Mouse (Mus musculus) forebrain, postnatal 0 days (tissue): Measurements from ENCODE around the gene Gosr2. TPM values are rescaled to one million over a fixed set of nuclear protein-coding genes. Genes with fewer than 3 reads are reported as not detected.

Source experiments
- ATAC-seq: fragments of 200-750 bp; cut with Nextera tagmentation; 2 replicates; pipeline ENCODE4 v1.8.0; 2017; ENCODE audit warnings: mild to moderate bottlenecking, moderate library complexity
- DNase-seq: peaks from one replicate; pipeline ENCODE4 v3.0.0-alpha.2; 2015
- H3K27ac ChIP-seq: fragments of 300-500 bp; sonication (generic); 2 replicates; pipeline ENCODE4 v1.5.1; 2014; ENCODE audit warnings: low read depth, mild to moderate bottlenecking, antibody characterized with exemption, low read length, moderate library complexity, mixed read lengths
- H3K27me3 ChIP-seq: fragments of 300-500 bp; sonication (generic); 2 replicates; pipeline ENCODE4 v1.6.1; 2014; ENCODE audit warnings: mild to moderate bottlenecking, low read length, mixed read lengths; ENCODE audit not compliant: insufficient read depth
- H3K36me3 ChIP-seq: fragments of 300-500 bp; sonication (generic); 2 replicates; pipeline ENCODE4 v1.6.1; 2014; ENCODE audit warnings: mild to moderate bottlenecking, moderate library complexity; ENCODE audit not compliant: insufficient read depth
- H3K4me1 ChIP-seq: fragments of 300-500 bp; sonication (generic); 2 replicates; pipeline ENCODE4 v1.6.1; 2014; ENCODE audit warnings: antibody characterized with exemption; ENCODE audit not compliant: insufficient read depth
- H3K4me2 ChIP-seq: fragments of 300-500 bp; sonication (generic); 2 replicates; pipeline ENCODE4 v1.6.1; 2014; ENCODE audit warnings: low read depth, mild to moderate bottlenecking, moderate library complexity
- H3K4me3 ChIP-seq: fragments of 300-500 bp; sonication (generic); 2 replicates; pipeline ENCODE4 v1.5.1; 2014; ENCODE audit warnings: low read depth, low read length, mixed read lengths
- H3K9ac ChIP-seq: fragments of 300-500 bp; sonication (generic); 2 replicates; pipeline ENCODE4 v1.6.1; 2014; ENCODE audit warnings: mild to moderate bottlenecking
- H3K9me3 ChIP-seq: fragments of 300-500 bp; sonication (generic); 2 replicates; pipeline ENCODE4 v1.6.1; 2016; ENCODE audit warnings: low read length
- CTCF ChIP-seq: sonication (generic); IDR thresholded peaks from 2 replicates; pipeline ENCODE4 v1.5.1; 2016; ENCODE audit warnings: antibody characterized with exemption, control low read depth, low read depth
- WGBS: fragments of 180-500 bp; shearing (Covaris S2); extraction: QIAGEN DNeasy Blood & Tissue Kit; methylation state at CpG from one replicate; pipeline ENCODE4 v1.1.7; 2014; 5-methylcytosine and 5-hydroxymethylcytosine counted together
- polyA plus RNA-seq: library from polyadenylated mRNA; unstranded; fragments of >200 nt; fragmentation: Nextera tagmentation; extraction: Ambion mirVana; gene quantifications from 2 replicates; pipeline ENCODE4 v1.2.1, GENCODE M21; 2015
- total RNA-seq: library from RNA; depleted of rRNA; stranded (reverse); fragments of >200 nt; gene quantifications from 2 replicates; pipeline ENCODE4 v1.2.3, GENCODE M21; 2014

Gene Gosr2
- total and polyA plus RNA-seq, 2 experiments from 2014 or later = 102 to 117 TPM

GRCm38 (mm10) chr11:103647921-103648620, 49.6 kb downstream of the Gosr2 start:
- ATAC-seq (no peak), DNase-seq (no peak)
- H3K4me2 ChIP-seq = 0 out of 2 replicates have a peak overlapping the region, but pooled peaks have one; percentile 65
- TF ChIP-seq CTCF = no peak
- 11% methylated on average over 11 of the region's 11 CpGs for WGBS
- H3K9ac ChIP-seq = no peak overlapping the region
- 0 out of 2 replicates have a peak, but pooled peaks cover 14% of the 10 kb centered on the region for H3K4me1 ChIP-seq
- H3K27me3 ChIP-seq = peaks cover 57% of the 10 kb centered on the region
- H3K36me3 ChIP-seq = no peaks in the 10 kb centered on the region
- H3K27ac ChIP-seq = no peak overlapping the region
- no peak overlapping the region for H3K4me3 ChIP-seq
- no peaks in the 10 kb centered on the region for H3K9me3 ChIP-seq

DNA sequence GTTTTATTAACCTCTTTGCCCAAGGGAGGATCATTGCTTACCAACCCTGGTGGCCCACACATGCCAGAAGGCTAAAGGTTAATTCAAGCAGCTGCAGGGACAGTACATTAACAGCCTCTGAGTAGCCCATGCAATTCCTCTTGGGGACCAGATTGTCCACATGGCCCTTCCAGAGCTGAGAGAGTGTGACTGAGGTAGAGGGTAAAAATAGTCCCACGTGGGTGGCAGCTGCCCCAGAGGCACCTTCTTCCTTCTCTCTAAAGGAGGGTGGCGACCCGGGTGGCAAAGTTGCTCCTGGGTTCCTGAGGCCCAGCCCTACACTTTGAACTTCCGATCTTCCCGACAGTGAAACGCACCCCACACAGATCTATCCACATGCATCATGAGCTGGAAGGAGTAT, 51.4 kb downstream of the Gosr2 start:
- H3K9me3 ChIP-seq = no peaks in the 10 kb centered on the region
- WGBS = 82% methylated on average over 6 of the region's 6 CpGs
- H3K4me2 ChIP-seq = no peak overlapping the region
- ATAC-seq (no peak), DNase-seq (no peak)
- no peaks in the 10 kb centered on the region for H3K36me3 ChIP-seq
- no peak for TF ChIP-seq CTCF
- no peak overlapping the region for H3K4me3 ChIP-seq
- no peak overlapping the region for H3K9ac ChIP-seq
- H3K4me1 ChIP-seq = 0 out of 2 replicates have a peak, but pooled peaks cover 11% of the 10 kb centered on the region
- H3K27me3 ChIP-seq = peaks cover 41% of the 10 kb centered on the region
- H3K27ac ChIP-seq = no peak overlapping the region

DNA sequence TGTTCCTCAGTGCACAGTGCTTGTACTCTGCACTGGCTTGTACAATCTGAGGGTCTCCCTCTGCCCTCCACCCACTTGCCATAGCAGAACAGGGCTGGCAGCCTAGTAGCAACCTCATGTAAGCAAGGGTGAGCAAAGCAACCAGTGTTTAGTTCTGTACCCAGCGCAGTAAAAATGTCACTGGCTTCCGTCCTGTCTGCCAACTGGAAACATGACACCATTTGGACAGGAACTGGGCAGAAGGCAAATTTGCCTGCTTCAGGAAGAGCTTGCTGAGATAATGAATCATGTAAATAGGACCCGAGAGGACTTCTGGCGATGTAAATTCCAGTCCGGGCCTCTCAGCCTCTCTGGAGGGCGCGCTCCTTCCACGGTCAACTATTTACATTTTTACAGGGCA, 52.0 kb downstream of the Gosr2 start:
- TF ChIP-seq CTCF = no peak
- H3K4me3 ChIP-seq = no peak overlapping the region
- 0 out of 2 replicates have a peak, but pooled peaks cover 11% of the 10 kb centered on the region for H3K4me1 ChIP-seq
- WGBS = 82% methylated on average over 8 of the region's 8 CpGs
- H3K4me2 ChIP-seq = no peak overlapping the region
- DNase-seq (no peak), ATAC-seq (no peak)
- H3K9ac ChIP-seq = no peak overlapping the region
- no peaks in the 10 kb centered on the region for H3K9me3 ChIP-seq
- H3K27ac ChIP-seq = no peak overlapping the region
- H3K36me3 ChIP-seq = no peaks in the 10 kb centered on the region
- peaks cover 35% of the 10 kb centered on the region for H3K27me3 ChIP-seq

- 53% methylated on average over 9 of the region's 9 CpGs for WGBS
Measured at GRCm38 (mm10) chr11:103643211-103643610, 54.5 kb downstream of the Gosr2 start.

GRCm38 (mm10) chr11:103639407-103639946, 58.2 kb downstream of the Gosr2 start:
- no peaks in the 10 kb centered on the region for H3K9me3 ChIP-seq
- H3K4me2 ChIP-seq = no peak overlapping the region
- H3K27me3 ChIP-seq = peaks cover 8% of the 10 kb centered on the region
- no peak overlapping the region for H3K27ac ChIP-seq
- H3K9ac ChIP-seq = no peak overlapping the region
- no peaks in the 10 kb centered on the region for H3K36me3 ChIP-seq
- peak; percentile 97 for TF ChIP-seq CTCF
- no peak overlapping the region for H3K4me3 ChIP-seq
- H3K4me1 ChIP-seq = no peaks in the 10 kb centered on the region
- DNase-seq (peak; percentile 84), ATAC-seq (no peak)
- 4% methylated on average over 10 of the region's 10 CpGs for WGBS

More at GRCm38 (mm10) chr11:103643211-103643610, 54.5 kb downstream of the Gosr2 start:
- Histone ChIP-seq H3K9me3 (no peaks in the 10 kb centered on the region), H3K4me2 (no peak overlapping the region), H3K9ac (no peak overlapping the region), H3K36me3 (no peaks in the 10 kb centered on the region), H3K27me3 (peaks cover 22% of the 10 kb centered on the region), H3K4me1 (no peaks in the 10 kb centered on the region), H3K27ac (no peak overlapping the region), H3K4me3 (no peak overlapping the region)
- DNase-seq (no peak), ATAC-seq (no peak)
- TF ChIP-seq CTCF = no peak

DNA sequence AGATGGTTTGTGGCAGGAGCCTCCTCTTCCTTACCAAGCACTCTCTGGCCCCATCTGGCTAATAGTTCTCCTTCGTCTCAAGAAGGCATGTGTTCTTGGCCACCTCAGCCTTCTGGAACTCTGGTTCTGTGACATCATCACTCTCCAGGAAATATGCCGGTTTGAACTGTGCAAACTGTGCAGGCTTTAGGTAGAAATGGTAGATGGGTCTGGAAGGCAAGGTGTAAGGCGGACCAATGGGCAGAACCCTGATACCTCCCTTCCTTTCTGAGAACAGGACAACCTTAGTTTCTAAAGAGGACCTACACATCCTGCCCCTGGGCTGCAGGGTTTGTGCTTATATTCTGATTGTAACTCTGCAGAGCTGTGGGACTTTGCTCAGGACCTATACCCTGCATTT, 58.9 kb downstream of the Gosr2 start, which contains the start of gene Lyzl6:
Lyzl6 (minus strand) TSS at position 101 of the 400 bp plus-strand sequence.
- no peak for TF ChIP-seq CTCF
- Histone ChIP-seq H3K27ac (no peak within 1 kb of the TSS), H3K9ac (no peak within 1 kb of the TSS), H3K4me2 (no peak within 1 kb of the TSS), H3K36me3 (no peaks in the 10 kb centered on the region), H3K27me3 (peaks cover 8% of the 10 kb centered on the region), H3K9me3 (no peaks in the 10 kb centered on the region), H3K4me3 (no peak within 1 kb of the TSS), H3K4me1 (no peaks in the 10 kb centered on the region)
- WGBS = 77% methylated on average over 3 of the region's 3 CpGs
- ATAC-seq = no peak
- DNase-seq = no peak

DNA sequence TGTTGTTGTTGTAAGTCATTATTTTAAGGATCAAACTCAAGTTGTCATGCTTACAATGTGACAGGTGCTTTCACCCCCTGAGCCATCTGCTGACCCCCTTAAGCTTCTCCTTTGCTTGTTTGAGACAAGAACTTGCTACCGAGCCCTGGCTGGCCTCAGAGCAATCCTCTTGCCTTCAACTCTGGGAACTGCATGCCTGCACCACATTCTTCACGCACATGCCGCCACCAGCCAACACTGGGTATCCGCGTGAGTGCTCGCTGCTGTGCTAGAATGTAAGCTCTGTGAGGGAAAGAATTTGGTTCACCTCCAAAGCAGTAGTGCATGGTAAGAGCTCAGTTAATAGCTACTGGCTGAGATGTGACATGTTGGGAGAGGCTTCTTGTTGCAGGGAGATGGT, 61.4 kb downstream of the Gosr2 start:
- Histone ChIP-seq H3K4me2 (no peak overlapping the region), H3K4me3 (no peak overlapping the region), H3K36me3 (no peaks in the 10 kb centered on the region), H3K9ac (no peak overlapping the region), H3K4me1 (no peaks in the 10 kb centered on the region), H3K9me3 (no peaks in the 10 kb centered on the region), H3K27me3 (peaks cover 8% of the 10 kb centered on the region), H3K27ac (no peak overlapping the region)
- 74% methylated on average over 6 of the region's 6 CpGs for WGBS
- no peak for DNase-seq
- no peak for TF ChIP-seq CTCF
- ATAC-seq = no peak
